Mouse (Mus musculus): ENCODE data around the gene Hsd17b14.
A peak's percentile ranks its signal among the peaks of the same experiment; 100 is the strongest.

- TF ChIP-seq EP300 (IDR thresholded peaks at IDR 0.05) (0 out of 2 replicates have a peak, but pooled peaks have one; percentile 16), CTCF (IDR thresholded peaks at IDR 0.05) (no peak)
Observed at GRCm38 (mm10) chr7:45524841-45525621, 29.7 kb upstream of the Hsd17b14 start.
